9 mouse cellular contexts compared by ENCODE assay signal in the genomic region with DNA sequence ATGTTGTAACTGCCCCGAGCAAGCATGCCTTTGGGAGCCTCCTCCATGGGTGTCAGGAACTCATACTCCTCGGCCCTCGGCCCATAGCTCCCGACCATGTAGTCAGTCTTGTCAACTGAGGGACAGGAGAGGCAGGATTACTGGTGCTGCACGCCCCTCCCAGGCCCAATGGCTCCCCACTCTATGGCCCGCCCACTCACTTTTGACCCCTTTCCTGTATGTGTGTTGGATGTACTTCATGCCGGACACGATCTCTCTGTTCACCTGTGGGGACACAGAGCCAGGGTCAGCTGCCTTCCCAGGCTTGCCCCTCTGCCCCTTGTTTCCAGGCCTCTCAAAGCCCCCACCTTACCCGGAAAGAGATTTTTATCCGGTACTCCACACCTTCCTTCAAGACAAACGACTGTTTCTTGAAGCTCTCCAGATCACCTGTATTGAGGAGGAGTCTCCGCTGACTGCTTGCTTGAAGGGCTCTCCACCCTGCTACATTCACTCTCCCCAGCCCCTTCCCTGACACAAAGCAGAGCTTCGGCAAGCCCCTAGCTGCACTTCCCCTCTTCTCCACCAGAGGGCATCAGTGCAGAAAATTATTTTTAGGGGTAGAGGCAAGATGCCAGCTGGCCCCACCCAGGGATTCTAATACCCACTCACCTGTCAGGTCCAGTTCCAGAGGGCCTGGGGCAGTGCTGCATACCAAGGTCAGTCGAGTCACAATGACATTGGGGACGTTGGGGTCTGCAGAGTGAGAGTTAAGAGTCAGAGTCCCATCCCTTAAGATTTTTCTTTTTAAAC. TPM values are rescaled to one million over a fixed set of nuclear protein-coding genes. Genes with fewer than 3 reads are reported as not detected.
DNase-seq lines count a peak whose midpoint lies in the region; ATAC-seq and TF ChIP-seq lines count a peak whose summit lies in the region.
"Had no signal": no experiment of that assay in that cellular context is flagged by ENCODE, and none has a peak within 500 bp of the region (broad histone marks: within the 10 kb centered on the region; RNA-seq: fewer than 3 reads in every experiment).

No protein-coding gene starts in this region.

- no peaks in the 10 kb centered on the region for H3K27me3 ChIP-seq in G1E (ENCODE audit: insufficient read depth, low read length)
- no peaks in the 10 kb centered on the region for H3K27me3 ChIP-seq in forebrain, embryonic 10.5 days (ENCODE audit: poor library complexity, severe bottlenecking)

- peak overlapping the region; percentile 81; the same call in 1 of the 2 replicates for H3K4me3 ChIP-seq in G1E (ENCODE audit: low read depth, low read length)
- peak overlapping the region; percentile 97 for H3K4me3 ChIP-seq in brown adipose tissue, adult 24 weeks (ENCODE audit: insufficient read depth, low read depth, low read length)
- H3K4me3 ChIP-seq in forebrain, embryonic 10.5 days = peak overlapping the region; percentile 89

- DNase-seq in G1E (ENCODE audit: low spot score) = peak; percentile 67
- DNase-seq in forebrain, embryonic 10.5 days (ENCODE audit: extremely low spot score, low spot score) = peak; percentile 86
- DNase-seq in heart, postnatal 10 days = peak; percentile 75 to 86
- DNase-seq in kidney, postnatal 4 days = peak; percentile 85 to 86
- peak; percentile 85 for DNase-seq in lung, postnatal 10 days
- DNase-seq in retina, embryonic 14.5 days (ENCODE audit: low spot score) = peak; percentile 93
- DNase-seq in urinary bladder, adult 2 months (ENCODE audit: low spot score) = peak; percentile 53

- intact Hi-C loops in heart, postnatal 10 days (cut with DNase I) = loop anchor here (2.0 kb wide), 2 partner anchors 33 to 63 kb away; no protein-coding TSS in a partner anchor

- 65% methylated on average over 15 of the region's 15 CpGs for WGBS in forebrain, embryonic 10.5 days

- no peak overlapping the region for H3K27ac ChIP-seq in brown adipose tissue, adult 24 weeks (replicated peaks; ENCODE audit: low read depth, low read length)
- peak overlapping the region; percentile 99 for H3K27ac ChIP-seq in forebrain, embryonic 10.5 days

- H3K9me3 ChIP-seq in G1E (replicated peaks) = no peaks in the 10 kb centered on the region; the same call in 1 of the 2 replicates
- H3K9me3 ChIP-seq in forebrain, embryonic 10.5 days = peaks cover 4% of the 10 kb centered on the region; the same call in 1 of the 2 replicates

- H3K4me1 ChIP-seq in G1E (ENCODE audit: insufficient read depth, low read depth, low read length) = peaks cover 65% of the 10 kb centered on the region
- H3K4me1 ChIP-seq in brown adipose tissue, adult 24 weeks (ENCODE audit: control insufficient read depth, insufficient read depth, insufficient read length, low read length) = 0 out of 2 replicates have a peak, but pooled peaks cover 3% of the 10 kb centered on the region
- peaks cover 46% of the 10 kb centered on the region for H3K4me1 ChIP-seq in forebrain, embryonic 10.5 days

- H3K36me3 ChIP-seq in G1E (replicated peaks) = peaks cover 74% of the 10 kb centered on the region
- peaks cover 62% of the 10 kb centered on the region for H3K36me3 ChIP-seq in forebrain, embryonic 10.5 days (replicated peaks)

- peak; percentile 98 for TF ChIP-seq CTCF in G1E (IDR thresholded peaks at IDR 0.05; ENCODE audit: low read depth, low read length)

- ATAC-seq in G1E (ENCODE audit: extremely low read depth, insufficient number of reproducible peaks, low FRiP score, poor library complexity, severe bottlenecking) = 0 out of 2 replicates have a peak, but pooled peaks have one; percentile 25

RNA-seq across cellular contexts. Expression of gene Arhgdia, which starts 1.9 kb away (rescaled TPM):
- total RNA-seq in G1E (2014; fragmentation: Nextera tagmentation) (354 and 381 TPM in 2 replicates), G1E (2017) (155 and 158 TPM in 2 replicates)
- polyA plus RNA-seq in G1E (2012) = 1,000 and 1,072 TPM in 2 replicates
- polyA plus RNA-seq in brown adipose tissue, adult 24 weeks (2012; ENCODE audit: insufficient read depth, insufficient read length, missing spikeins) = 117 and 146 TPM in 2 replicates
- 744 and 753 TPM in 2 replicates for polyA plus RNA-seq in forebrain, embryonic 10.5 days (2016; fragmentation: Nextera tagmentation; extraction: Ambion mirVana)
- 100 to 1,000 TPM; 236 to 257 TPM for total RNA-seq in heart, postnatal 10 days (2021)
- polyA plus RNA-seq in urinary bladder, adult 2 months (2012; rRNA removed) = 399 and 409 TPM in 2 replicates

RNA-seq across cellular contexts. Expression of gene P4hb, which starts 6.5 kb away (rescaled TPM):
- 268 and 289 TPM in 2 replicates for total RNA-seq in G1E (2014; fragmentation: Nextera tagmentation)
- total RNA-seq in G1E (2017) = 411 and 414 TPM in 2 replicates
- polyA plus RNA-seq in G1E (2012) = 516 and 719 TPM in 2 replicates
- 95.0 and 97.3 TPM in 2 replicates for polyA plus RNA-seq in brown adipose tissue, adult 24 weeks (2012; ENCODE audit: insufficient read depth, insufficient read length, missing spikeins)
- polyA plus RNA-seq in forebrain, embryonic 10.5 days (2016; fragmentation: Nextera tagmentation; extraction: Ambion mirVana) = 485 and 533 TPM in 2 replicates
- 100 to 1,000 TPM; 306 to 311 TPM for total RNA-seq in heart, postnatal 10 days (2021)
- 272 and 354 TPM in 2 replicates for polyA plus RNA-seq in urinary bladder, adult 2 months (2012; rRNA removed)

RNA-seq across cellular contexts. Expression of gene Alyref, which starts 18.7 kb away (rescaled TPM):
- 89.8 and 122 TPM in 2 replicates for total RNA-seq in G1E (2014; fragmentation: Nextera tagmentation)
- total RNA-seq in G1E (2017) = 270 and 280 TPM in 2 replicates
- polyA plus RNA-seq in G1E (2012) = 505 and 623 TPM in 2 replicates
- polyA plus RNA-seq in brown adipose tissue, adult 24 weeks (2012; ENCODE audit: insufficient read depth, insufficient read length, missing spikeins) = 49.2 and 58.8 TPM in 2 replicates
- polyA plus RNA-seq in forebrain, embryonic 10.5 days (2016; fragmentation: Nextera tagmentation; extraction: Ambion mirVana) = 618 and 646 TPM in 2 replicates
- total RNA-seq in heart, postnatal 10 days (2021) = 10 to 100 TPM; 86.1 to 88.3 TPM
- 56.2 and 57.6 TPM in 2 replicates for polyA plus RNA-seq in urinary bladder, adult 2 months (2012; rRNA removed)

RNA-seq across cellular contexts. Expression of gene Anapc11, which starts 18.7 kb away (rescaled TPM):
- total RNA-seq in G1E (2014; fragmentation: Nextera tagmentation) (83.1 and 83.8 TPM in 2 replicates), G1E (2017) (62.3 and 69.3 TPM in 2 replicates)
- polyA plus RNA-seq in G1E (2012) = 176 and 212 TPM in 2 replicates
- 54.9 and 59.1 TPM in 2 replicates for polyA plus RNA-seq in brown adipose tissue, adult 24 weeks (2012; ENCODE audit: insufficient read depth, insufficient read length, missing spikeins)
- 218 and 228 TPM in 2 replicates for polyA plus RNA-seq in forebrain, embryonic 10.5 days (2016; fragmentation: Nextera tagmentation; extraction: Ambion mirVana)
- total RNA-seq in heart, postnatal 10 days (2021) = 100 to 1,000 TPM in 1 of 2 experiments, 10 to 100 TPM in 1; 95.1 to 105 TPM
- 112 and 116 TPM in 2 replicates for polyA plus RNA-seq in urinary bladder, adult 2 months (2012; rRNA removed)

RNA-seq across cellular contexts. Expression of gene Ppp1r27, which starts 28.6 kb away (rescaled TPM):
- not detected in 2 replicates for total RNA-seq in G1E (2014; fragmentation: Nextera tagmentation)
- total RNA-seq in G1E (2017) = not detected in 2 replicates
- polyA plus RNA-seq in G1E (2012) = not detected in 2 replicates
- polyA plus RNA-seq in brown adipose tissue, adult 24 weeks (2012; ENCODE audit: insufficient read depth, insufficient read length, missing spikeins) = 4.1 and 5.5 TPM in 2 replicates
- not detected in 2 replicates for polyA plus RNA-seq in forebrain, embryonic 10.5 days (2016; fragmentation: Nextera tagmentation; extraction: Ambion mirVana)
- total RNA-seq in heart, postnatal 10 days (2021) = under 1 TPM in 1 of 2 experiments, not detected in 1; 0.60 TPM
- not detected in 2 replicates for polyA plus RNA-seq in urinary bladder, adult 2 months (2012; rRNA removed)
- total RNA-seq: left cerebral cortex, postnatal 10 days had no signal
